Mouse (Mus musculus): Measurements from ENCODE around the gene Slc6a16. TPM values are rescaled to one million over a fixed set of nuclear protein-coding genes. Genes with fewer than 3 reads are reported as not detected.

The Slc6a16 gene
- polyA plus RNA-seq, 1 experiment from 2014 or later, result 0.24 TPM

- 7% methylated on average over 44 of the region's 44 CpGs for WGBS
- Histone ChIP-seq H3K9ac (ENCODE audit: low read length) (peak within 1 kb of the TSS; percentile 39), H3K27me3 (replicated peaks; ENCODE audit: control insufficient read depth, insufficient read depth, low read length) (no peaks in the 10 kb centered on the region; the same call in 1 of the 2 replicates), H3K4me3 (ENCODE audit: low read depth, low read length) (peak within 1 kb of the TSS; percentile 35), H3K36me3 (ENCODE audit: control insufficient read depth, insufficient read depth, low read length) (no peaks in the 10 kb centered on the region), H3K4me1 (replicated peaks; ENCODE audit: control insufficient read depth, insufficient read depth, low read length) (no peaks in the 10 kb centered on the region), H3K9me3 (ENCODE audit: control insufficient read depth, low read length) (no peaks in the 10 kb centered on the region), H3K4me2 (ENCODE audit: low read length) (peak within 1 kb of the TSS; percentile 66), H3K27ac (ENCODE audit: low read depth) (no peak within 1 kb of the TSS)
- ATAC-seq (replicated peaks; ENCODE audit: low FRiP score, low TSS enrichment, low read depth) (no peak), DNase-seq (ENCODE audit: low spot score) (peak; percentile 88)
These were observed 36.4 kb downstream of the Slc6a16 start, which contains the start of gene Slc6a21 for GRCm38 (mm10) chr7:45277136-45277760. Gene Slc6a21, plus strand, starts transcription at chr7:45277513.

DNA sequence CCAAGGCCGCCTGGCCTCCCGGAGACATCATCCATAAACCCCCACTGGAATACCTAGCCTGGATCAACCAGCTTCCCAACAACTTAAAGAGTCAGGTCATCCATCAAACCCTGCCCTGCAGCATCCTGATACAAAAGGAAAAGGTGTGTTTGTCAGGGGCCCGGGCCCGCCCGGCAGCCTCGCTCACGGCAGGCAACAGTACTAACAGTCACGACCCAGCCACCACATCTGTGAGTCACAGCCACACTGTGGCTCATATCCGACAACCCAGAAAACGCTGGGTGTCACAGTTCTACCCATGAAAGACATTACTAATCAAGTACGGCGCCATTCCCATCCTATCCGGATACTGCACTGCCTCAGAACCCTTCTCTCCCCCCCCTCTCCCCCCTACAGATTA, 45.6 kb downstream of the Slc6a16 start:
- no peaks in the 10 kb centered on the region for H3K9me3 ChIP-seq (ENCODE audit: control insufficient read depth, low read length)
- 85% methylated on average over 13 of the region's 13 CpGs for WGBS
- H3K4me2 ChIP-seq (ENCODE audit: low read length), result no peak overlapping the region
- no peaks in the 10 kb centered on the region for H3K36me3 ChIP-seq (ENCODE audit: control insufficient read depth, insufficient read depth, low read length)
- no peak for ATAC-seq (replicated peaks; ENCODE audit: low FRiP score, low TSS enrichment, low read depth)
- H3K27ac ChIP-seq (ENCODE audit: low read depth), result no peak overlapping the region
- H3K27me3 ChIP-seq (replicated peaks; ENCODE audit: control insufficient read depth, insufficient read depth, low read length), result no peaks in the 10 kb centered on the region
- DNase-seq (ENCODE audit: low spot score), result no peak
- H3K4me1 ChIP-seq (replicated peaks; ENCODE audit: control insufficient read depth, insufficient read depth, low read length), result no peaks in the 10 kb centered on the region
- H3K9ac ChIP-seq (ENCODE audit: low read length), result no peak overlapping the region
- H3K4me3 ChIP-seq (ENCODE audit: low read depth, low read length), result no peak overlapping the region

DNA sequence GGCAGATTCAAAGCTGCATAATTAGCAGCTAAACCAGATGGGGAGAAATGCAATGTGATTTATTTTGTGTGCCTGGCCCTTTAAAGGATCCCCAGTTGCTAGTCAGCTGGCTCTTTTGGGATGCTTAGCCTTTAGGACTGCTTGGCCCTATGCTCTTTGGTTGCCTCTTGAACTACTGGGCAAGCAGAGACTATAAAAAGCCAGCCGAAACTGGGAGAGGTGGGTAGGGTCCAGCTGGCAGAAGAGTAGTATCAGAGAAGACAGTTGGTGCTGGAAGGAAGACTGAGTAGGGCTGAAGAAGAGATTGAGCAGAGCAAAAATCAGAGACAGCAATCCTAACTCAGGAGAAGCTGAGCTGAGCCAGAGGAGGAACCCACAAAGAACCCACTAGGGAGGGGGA, 55.7 kb downstream of the Slc6a16 start:
- Histone ChIP-seq H3K4me2 (ENCODE audit: low read length) (no peak overlapping the region), H3K9ac (ENCODE audit: low read length) (no peak overlapping the region), H3K4me1 (replicated peaks; ENCODE audit: control insufficient read depth, insufficient read depth, low read length) (no peaks in the 10 kb centered on the region), H3K27ac (ENCODE audit: low read depth) (no peak overlapping the region), H3K36me3 (ENCODE audit: control insufficient read depth, insufficient read depth, low read length) (no peaks in the 10 kb centered on the region), H3K4me3 (ENCODE audit: low read depth, low read length) (no peak overlapping the region), H3K9me3 (ENCODE audit: control insufficient read depth, low read length) (no peaks in the 10 kb centered on the region), H3K27me3 (replicated peaks; ENCODE audit: control insufficient read depth, insufficient read depth, low read length) (0 out of 2 replicates have a peak, but pooled peaks cover 3% of the 10 kb centered on the region)
- DNase-seq (ENCODE audit: low spot score) (no peak), ATAC-seq (replicated peaks; ENCODE audit: low FRiP score, low TSS enrichment, low read depth) (no peak)
- 86% methylated on average over 1 of the region's 1 CpGs for WGBS

DNA sequence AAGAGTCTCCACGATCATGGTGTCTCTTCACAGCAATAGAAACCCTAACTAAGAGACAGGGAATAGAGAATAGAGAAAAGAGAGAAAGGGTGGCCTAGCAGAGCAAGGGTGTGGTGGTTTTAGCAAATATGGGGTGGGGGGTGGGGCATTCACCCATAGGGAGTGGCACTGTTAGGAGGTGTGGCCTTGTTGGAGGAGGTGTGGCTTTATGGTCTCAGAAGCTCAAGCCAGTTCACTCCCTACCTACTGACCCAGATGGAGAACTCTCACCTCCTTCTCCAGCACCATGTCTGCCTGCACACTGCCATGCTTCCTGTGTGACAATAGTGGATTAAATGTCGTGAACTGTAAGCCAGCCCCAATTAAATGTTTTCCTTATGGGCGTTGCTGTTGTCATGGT, 56.7 kb downstream of the Slc6a16 start:
- no peak for DNase-seq (ENCODE audit: low spot score)
- no peak overlapping the region for H3K4me3 ChIP-seq (ENCODE audit: low read depth, low read length)
- no peaks in the 10 kb centered on the region for H3K36me3 ChIP-seq (ENCODE audit: control insufficient read depth, insufficient read depth, low read length)
- no peaks in the 10 kb centered on the region for H3K9me3 ChIP-seq (ENCODE audit: control insufficient read depth, low read length)
- 0 out of 2 replicates have a peak, but pooled peaks cover 3% of the 10 kb centered on the region for H3K27me3 ChIP-seq (replicated peaks; ENCODE audit: control insufficient read depth, insufficient read depth, low read length)
- H3K4me2 ChIP-seq (ENCODE audit: low read length), result no peak overlapping the region
- H3K4me1 ChIP-seq (replicated peaks; ENCODE audit: control insufficient read depth, insufficient read depth, low read length), result no peaks in the 10 kb centered on the region
- WGBS, result 54% methylated on average over 3 of the region's 3 CpGs
- no peak overlapping the region for H3K9ac ChIP-seq (ENCODE audit: low read length)
- no peak for ATAC-seq (replicated peaks; ENCODE audit: low FRiP score, low TSS enrichment, low read depth)
- H3K27ac ChIP-seq (ENCODE audit: low read depth), result no peak overlapping the region

GRCm38 (mm10) chr7:45299752-45300151, 58.9 kb downstream of the Slc6a16 start:
- WGBS, result 12% methylated on average over 5 of the region's 5 CpGs

DNA sequence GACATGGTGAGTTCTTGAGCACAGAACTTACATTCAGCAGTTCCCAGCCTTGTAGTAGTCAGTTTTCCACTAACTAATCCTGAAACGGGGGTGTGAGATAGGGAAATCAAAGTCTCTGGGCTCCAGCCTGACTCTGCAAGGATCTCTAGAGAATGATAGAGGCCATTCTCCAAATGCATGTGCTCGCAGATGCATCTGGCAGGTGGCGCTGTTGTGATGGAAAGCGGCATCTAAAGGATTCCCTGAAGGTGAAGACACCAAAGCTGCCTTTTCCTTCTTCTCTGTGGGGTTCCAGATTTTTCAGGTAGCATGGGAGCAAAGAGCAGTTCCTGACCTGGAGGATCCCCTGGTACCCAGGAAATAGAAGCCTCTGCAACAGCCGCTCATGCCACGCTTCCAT, 59.4 kb downstream of the Slc6a16 start:
- Histone ChIP-seq H3K9me3 (ENCODE audit: control insufficient read depth, low read length) (no peaks in the 10 kb centered on the region), H3K36me3 (ENCODE audit: control insufficient read depth, insufficient read depth, low read length) (peaks cover 12% of the 10 kb centered on the region), H3K4me1 (replicated peaks; ENCODE audit: control insufficient read depth, insufficient read depth, low read length) (0 out of 2 replicates have a peak, but pooled peaks cover 5% of the 10 kb centered on the region), H3K27me3 (replicated peaks; ENCODE audit: control insufficient read depth, insufficient read depth, low read length) (no peaks in the 10 kb centered on the region), H3K4me2 (ENCODE audit: low read length) (no peak overlapping the region), H3K4me3 (ENCODE audit: low read depth, low read length) (no peak overlapping the region), H3K27ac (ENCODE audit: low read depth) (no peak overlapping the region), H3K9ac (ENCODE audit: low read length) (peak overlapping the region; percentile 3; the same call in 1 of the 2 replicates)
- WGBS, result 17% methylated on average over 6 of the region's 6 CpGs
- DNase-seq (ENCODE audit: low spot score), result peak; percentile 80
- ATAC-seq (replicated peaks; ENCODE audit: low FRiP score, low TSS enrichment, low read depth), result peak; percentile 16; the same call in 1 of the 2 replicates

More at GRCm38 (mm10) chr7:45299752-45300151, 58.9 kb downstream of the Slc6a16 start:
- H3K9ac ChIP-seq (ENCODE audit: low read length), result no peak overlapping the region
- H3K4me1 ChIP-seq (replicated peaks; ENCODE audit: control insufficient read depth, insufficient read depth, low read length), result 0 out of 2 replicates have a peak, but pooled peaks cover 3% of the 10 kb centered on the region
- DNase-seq (ENCODE audit: low spot score) (peak; percentile 77), ATAC-seq (replicated peaks; ENCODE audit: low FRiP score, low TSS enrichment, low read depth) (peak; percentile 81)
- no peak overlapping the region for H3K4me3 ChIP-seq (ENCODE audit: low read depth, low read length)
- no peaks in the 10 kb centered on the region for H3K9me3 ChIP-seq (ENCODE audit: control insufficient read depth, low read length)
- peaks cover 12% of the 10 kb centered on the region for H3K36me3 ChIP-seq (ENCODE audit: control insufficient read depth, insufficient read depth, low read length)
- no peak overlapping the region for H3K27ac ChIP-seq (ENCODE audit: low read depth)
- no peak overlapping the region for H3K4me2 ChIP-seq (ENCODE audit: low read length)
- H3K27me3 ChIP-seq (replicated peaks; ENCODE audit: control insufficient read depth, insufficient read depth, low read length), result no peaks in the 10 kb centered on the region

DNA sequence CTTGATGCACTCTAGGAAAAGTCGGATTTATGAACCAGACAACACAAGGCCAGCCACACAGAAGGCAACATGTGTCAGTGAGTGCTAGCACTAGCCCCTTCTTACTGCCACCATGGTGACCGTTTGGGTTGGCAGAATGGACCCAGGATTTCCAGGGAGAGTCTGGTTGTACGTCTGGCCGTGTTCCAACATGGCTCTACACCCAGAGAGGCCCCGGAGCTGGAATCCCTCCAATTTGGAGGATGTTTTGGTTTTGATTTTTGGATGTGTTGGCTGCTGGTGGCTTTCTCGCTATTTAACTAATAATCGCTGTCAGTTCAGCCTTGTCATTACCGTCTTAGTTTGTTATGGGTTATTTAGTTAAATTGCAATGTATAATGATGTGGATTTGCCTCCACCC, 61.7 kb downstream of the Slc6a16 start:
- Histone ChIP-seq H3K4me2 (ENCODE audit: low read length) (no peak overlapping the region), H3K9me3 (ENCODE audit: control insufficient read depth, low read length) (no peaks in the 10 kb centered on the region), H3K9ac (ENCODE audit: low read length) (no peak overlapping the region), H3K27me3 (replicated peaks; ENCODE audit: control insufficient read depth, insufficient read depth, low read length) (no peaks in the 10 kb centered on the region), H3K4me1 (replicated peaks; ENCODE audit: control insufficient read depth, insufficient read depth, low read length) (0 out of 2 replicates have a peak, but pooled peaks cover 5% of the 10 kb centered on the region), H3K27ac (ENCODE audit: low read depth) (no peak overlapping the region), H3K4me3 (ENCODE audit: low read depth, low read length) (no peak overlapping the region), H3K36me3 (ENCODE audit: control insufficient read depth, insufficient read depth, low read length) (peaks cover 12% of the 10 kb centered on the region)
- 67% methylated on average over 8 of the region's 8 CpGs for WGBS
- DNase-seq (ENCODE audit: low spot score), result no peak
- ATAC-seq (replicated peaks; ENCODE audit: low FRiP score, low TSS enrichment, low read depth), result no peak

- no peak overlapping the region for H3K27ac ChIP-seq (ENCODE audit: low read depth)
- H3K4me1 ChIP-seq (replicated peaks; ENCODE audit: control insufficient read depth, insufficient read depth, low read length), result 0 out of 2 replicates have a peak, but pooled peaks cover 5% of the 10 kb centered on the region
- H3K4me2 ChIP-seq (ENCODE audit: low read length), result peak overlapping the region; percentile 6
- no peak overlapping the region for H3K4me3 ChIP-seq (ENCODE audit: low read depth, low read length)
- no peaks in the 10 kb centered on the region for H3K9me3 ChIP-seq (ENCODE audit: control insufficient read depth, low read length)
- WGBS, result 30% methylated on average over 11 of the region's 13 CpGs
- peaks cover 20% of the 10 kb centered on the region for H3K36me3 ChIP-seq (ENCODE audit: control insufficient read depth, insufficient read depth, low read length)
- DNase-seq (ENCODE audit: low spot score), result peak; percentile 60
- no peaks in the 10 kb centered on the region for H3K27me3 ChIP-seq (replicated peaks; ENCODE audit: control insufficient read depth, insufficient read depth, low read length)
- no peak overlapping the region for H3K9ac ChIP-seq (ENCODE audit: low read length)
- ATAC-seq (replicated peaks; ENCODE audit: low FRiP score, low TSS enrichment, low read depth), result peak; percentile 6; the same call in 1 of the 2 replicates
These were observed 64.0 kb downstream of the Slc6a16 start for GRCm38 (mm10) chr7:45304869-45305268.

DNA sequence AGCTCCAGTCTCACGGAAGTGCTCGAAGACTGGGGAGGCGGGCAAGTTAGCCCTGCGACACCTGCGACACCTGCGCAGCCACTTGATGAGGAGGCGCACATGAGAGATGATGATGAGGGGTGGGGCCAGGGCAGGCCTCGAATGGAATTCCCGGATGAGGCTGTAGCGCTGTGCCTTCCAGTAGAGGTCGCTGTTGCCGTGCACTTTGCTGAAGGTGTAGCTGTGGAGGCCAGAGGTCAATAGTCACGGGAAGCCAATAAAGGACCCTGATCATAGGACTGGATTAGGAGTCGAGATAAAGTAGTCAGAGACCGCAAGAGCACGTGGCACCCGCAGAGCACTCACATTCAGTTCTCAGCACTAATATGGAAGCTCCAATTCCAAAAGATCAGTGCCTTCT, 64.4 kb downstream of the Slc6a16 start:
- 0 out of 2 replicates have a peak, but pooled peaks cover 5% of the 10 kb centered on the region for H3K4me1 ChIP-seq (replicated peaks; ENCODE audit: control insufficient read depth, insufficient read depth, low read length)
- DNase-seq (ENCODE audit: low spot score) (peak; percentile 89), ATAC-seq (replicated peaks; ENCODE audit: low FRiP score, low TSS enrichment, low read depth) (peak; percentile 71)
- H3K9ac ChIP-seq (ENCODE audit: low read length), result no peak overlapping the region
- peak overlapping the region; percentile 6; the same call in 1 of the 2 replicates for H3K4me2 ChIP-seq (ENCODE audit: low read length)
- peaks cover 20% of the 10 kb centered on the region for H3K36me3 ChIP-seq (ENCODE audit: control insufficient read depth, insufficient read depth, low read length)
- no peaks in the 10 kb centered on the region for H3K27me3 ChIP-seq (replicated peaks; ENCODE audit: control insufficient read depth, insufficient read depth, low read length)
- H3K27ac ChIP-seq (ENCODE audit: low read depth), result no peak overlapping the region
- H3K4me3 ChIP-seq (ENCODE audit: low read depth, low read length), result no peak overlapping the region
- WGBS, result 13% methylated on average over 17 of the region's 17 CpGs
- no peaks in the 10 kb centered on the region for H3K9me3 ChIP-seq (ENCODE audit: control insufficient read depth, low read length)
